Mouse (Mus musculus) kidney, postnatal 0 days (tissue): ENCODE data around the gene Atf5. TPM values are rescaled to one million over a fixed set of nuclear protein-coding genes. Genes with fewer than 3 reads are reported as not detected.

Experiments used
- ATAC-seq: fragments of 200-750 bp; cut with Nextera tagmentation; replicated peaks from 2 replicates; pipeline ENCODE4 v1.8.0; 2017; ENCODE audit warnings: low read depth, moderate number of reproducible peaks, moderate TSS enrichment, moderate library complexity; ENCODE audit not compliant: low FRiP score
- DNase-seq: peaks from one replicate; pipeline ENCODE4 v3.0.0-alpha.2; 2016; ENCODE audit warnings: low spot score
- H3K27ac ChIP-seq: fragments of 300-500 bp; sonication (generic); 2 replicates; pipeline ENCODE4 v1.5.1; 2014; ENCODE audit warnings: mild to moderate bottlenecking
- H3K27me3 ChIP-seq: fragments of 300-500 bp; sonication (generic); 2 replicates; pipeline ENCODE4 v1.6.1; 2014; ENCODE audit warnings: low read length, mixed read lengths; ENCODE audit not compliant: insufficient read depth
- H3K36me3 ChIP-seq: fragments of 300-500 bp; sonication (generic); 2 replicates; pipeline ENCODE4 v1.6.1; 2014; ENCODE audit warnings: low read length, mixed read lengths; ENCODE audit not compliant: insufficient read depth
- H3K4me1 ChIP-seq: fragments of 300-500 bp; sonication (generic); replicated peaks from 2 replicates; pipeline ENCODE4 v1.6.1; 2014; ENCODE audit warnings: antibody characterized with exemption, low read length, mixed read lengths; ENCODE audit not compliant: insufficient read depth
- H3K4me2 ChIP-seq: fragments of 300-500 bp; sonication (generic); 2 replicates; pipeline ENCODE4 v1.6.1; 2014; ENCODE audit warnings: mild to moderate bottlenecking, low read length, moderate library complexity, mixed read lengths
- H3K4me3 ChIP-seq: fragments of 300-500 bp; sonication (generic); replicated peaks from 2 replicates; pipeline ENCODE4 v1.5.1; 2014; ENCODE audit warnings: low read depth, low read length
- H3K9ac ChIP-seq: fragments of 300-500 bp; sonication (generic); 2 replicates; pipeline ENCODE4 v1.6.1; 2014; ENCODE audit warnings: low read depth, low read length
- H3K9me3 ChIP-seq: fragments of 300-500 bp; sonication (generic); replicated peaks from 2 replicates; pipeline ENCODE4 v1.6.1; 2016; ENCODE audit warnings: low read length, inconsistent platforms, mixed read lengths
- CTCF ChIP-seq: IDR thresholded peaks from 2 replicates; pipeline ENCODE4 v1.5.1; 2016; ENCODE audit warnings: antibody characterized with exemption, low read depth, mild to moderate bottlenecking, moderate library complexity
- WGBS: fragments of 180-500 bp; shearing (Covaris S2); extraction: QIAGEN DNeasy Blood & Tissue Kit; methylation state at CpG from one replicate; pipeline ENCODE4 v1.1.7; 2014; 5-methylcytosine and 5-hydroxymethylcytosine counted together
- polyA plus RNA-seq: library from polyadenylated mRNA; unstranded; fragments of >200 nt; fragmentation: Nextera tagmentation; extraction: Ambion mirVana; gene quantifications from 2 replicates; pipeline ENCODE4 v1.2.1, GENCODE M21; 2015

Atf5 gene
- polyA plus RNA-seq, 1 experiment from 2014 or later: 5.3 TPM

GRCm38 (mm10) chr7:44854356-44855031 is 38.0 kb upstream of the Atf5 start:
- ATAC-seq: peak; percentile 65
- H3K4me2 ChIP-seq: peak overlapping the region; percentile 90
- peaks cover 35% of the 10 kb centered on the region for H3K4me1 ChIP-seq
- DNase-seq: peak; percentile 93
- no peaks in the 10 kb centered on the region for H3K27me3 ChIP-seq
- H3K4me3 ChIP-seq: peak overlapping the region; percentile 47
- no peaks in the 10 kb centered on the region for H3K9me3 ChIP-seq
- no peaks in the 10 kb centered on the region for H3K36me3 ChIP-seq
- no peak for TF ChIP-seq CTCF
- H3K27ac ChIP-seq: peak overlapping the region; percentile 96
- WGBS: under 1% methylated on average over 45 of the region's 45 CpGs
- peak overlapping the region; percentile 54 for H3K9ac ChIP-seq

- no peak for ATAC-seq
- Histone ChIP-seq H3K9ac (peak overlapping the region; percentile 54), H3K4me2 (peak overlapping the region; percentile 90), H3K4me1 (peaks cover 35% of the 10 kb centered on the region), H3K27ac (peak overlapping the region; percentile 96), H3K36me3 (no peaks in the 10 kb centered on the region), H3K9me3 (no peaks in the 10 kb centered on the region), H3K27me3 (no peaks in the 10 kb centered on the region), H3K4me3 (peak overlapping the region; percentile 47)
- 21% methylated on average over 26 of the region's 26 CpGs for WGBS
- TF ChIP-seq CTCF: no peak
- DNase-seq: no peak
Observed at GRCm38 (mm10) chr7:44853596-44854355, 37.3 kb upstream of the Atf5 start.

DNA sequence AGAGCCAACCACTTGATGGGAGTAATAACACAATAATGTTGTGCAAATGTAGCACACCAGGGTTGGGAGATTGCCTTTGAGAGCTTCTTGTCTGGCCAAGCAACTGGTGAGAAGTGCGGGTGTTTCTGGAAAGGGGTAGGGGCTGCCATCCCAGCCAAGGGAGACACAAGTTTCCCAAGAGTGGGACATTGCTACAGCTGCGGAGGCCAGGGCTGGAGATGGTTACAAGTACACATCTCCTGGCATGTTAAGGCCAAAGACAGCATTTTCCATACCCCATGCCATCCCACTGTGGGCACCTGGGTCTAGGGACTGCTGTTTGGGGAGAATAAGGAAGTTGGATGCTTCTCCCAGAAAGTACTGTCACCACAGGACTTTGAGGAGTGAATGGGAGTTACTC is 36.6 kb upstream of the Atf5 start:
- H3K27ac ChIP-seq: no peak overlapping the region
- no peaks in the 10 kb centered on the region for H3K27me3 ChIP-seq
- no peak overlapping the region for H3K4me3 ChIP-seq
- 90% methylated on average over 2 of the region's 2 CpGs for WGBS
- no peak for DNase-seq
- H3K36me3 ChIP-seq: no peaks in the 10 kb centered on the region
- H3K4me2 ChIP-seq: no peak overlapping the region
- ATAC-seq: no peak
- TF ChIP-seq CTCF: no peak
- H3K9ac ChIP-seq: no peak overlapping the region
- peaks cover 35% of the 10 kb centered on the region for H3K4me1 ChIP-seq
- H3K9me3 ChIP-seq: no peaks in the 10 kb centered on the region

DNA sequence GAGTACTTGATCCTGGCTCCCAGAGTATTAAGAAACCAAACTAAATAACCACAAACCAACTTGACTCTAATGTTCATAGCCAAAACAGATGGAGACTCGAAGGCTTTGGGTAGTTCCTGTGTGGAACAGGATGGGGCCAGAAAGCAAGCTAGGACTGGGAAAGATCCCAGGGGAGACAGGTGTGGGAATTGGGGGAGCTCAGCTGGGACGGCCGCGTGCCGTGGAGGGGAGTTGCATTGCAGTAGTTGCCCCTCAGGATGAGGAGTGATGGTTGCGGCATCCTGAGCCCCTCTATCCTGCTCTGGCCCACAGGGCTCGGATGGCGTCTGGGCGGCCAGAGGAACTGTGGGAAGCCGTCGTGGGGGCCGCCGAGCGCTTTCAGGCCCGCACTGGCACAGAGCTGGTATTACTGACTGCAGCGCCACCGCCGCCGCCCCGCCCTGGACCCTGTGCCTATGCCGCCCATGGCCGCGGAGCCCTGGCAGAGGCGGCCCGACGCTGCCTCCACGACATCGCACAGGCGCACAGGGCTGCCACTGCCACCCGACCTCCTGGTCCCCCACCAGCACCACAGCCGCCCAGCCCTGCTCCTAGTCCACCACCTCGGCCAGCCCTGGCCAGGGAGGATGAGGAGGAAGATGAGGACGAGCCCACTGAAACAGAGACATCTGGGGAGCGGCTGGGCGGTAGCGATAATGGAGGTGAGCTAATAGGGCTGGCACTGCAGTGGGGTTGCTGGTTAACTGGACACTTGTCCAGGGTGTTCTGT is 36.0 kb upstream of the Atf5 start:
- H3K9me3 ChIP-seq: no peaks in the 10 kb centered on the region
- H3K36me3 ChIP-seq: no peaks in the 10 kb centered on the region
- no peak overlapping the region for H3K4me2 ChIP-seq
- peaks cover 29% of the 10 kb centered on the region for H3K4me1 ChIP-seq
- DNase-seq (no peak), ATAC-seq (no peak)
- 91% methylated on average over 33 of the region's 36 CpGs for WGBS
- TF ChIP-seq CTCF: no peak
- H3K27me3 ChIP-seq: no peaks in the 10 kb centered on the region
- no peak overlapping the region for H3K4me3 ChIP-seq
- H3K27ac ChIP-seq: no peak overlapping the region
- H3K9ac ChIP-seq: no peak overlapping the region

DNA sequence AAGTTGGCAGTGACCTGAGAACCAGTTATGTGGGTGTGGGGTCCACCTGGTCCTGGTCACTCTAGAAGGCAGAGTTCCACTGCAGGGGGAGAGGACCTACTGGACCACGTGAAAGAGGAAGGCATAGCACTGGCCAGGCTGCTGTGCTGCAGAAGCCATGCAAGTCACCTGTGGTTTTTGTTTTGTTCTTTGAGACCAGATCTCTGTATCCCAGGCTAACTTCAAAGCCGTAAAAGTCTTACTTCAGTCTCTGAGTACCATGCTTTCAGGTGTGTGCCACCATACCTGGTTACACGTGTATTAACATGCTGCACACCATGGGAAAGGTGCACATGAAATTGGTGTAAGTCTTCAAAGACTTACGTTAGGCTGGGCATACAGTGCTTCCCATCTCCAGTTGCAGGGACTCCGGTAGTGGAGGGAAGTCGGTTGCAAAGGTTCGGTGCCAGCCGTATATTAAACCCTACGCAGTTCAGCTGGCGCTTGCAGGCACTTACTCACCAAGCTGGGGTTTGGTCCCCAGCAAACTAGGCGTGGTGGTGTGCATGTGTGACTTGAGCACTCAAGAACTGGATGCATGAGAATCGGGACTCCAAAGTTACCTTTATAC is 35.3 kb upstream of the Atf5 start:
- H3K4me2 ChIP-seq: no peak overlapping the region
- H3K27ac ChIP-seq: no peak overlapping the region
- H3K36me3 ChIP-seq: 0 out of 2 replicates have a peak, but pooled peaks cover under 1% of the 10 kb centered on the region
- WGBS: 89% methylated on average over 12 of the region's 12 CpGs
- H3K9me3 ChIP-seq: no peaks in the 10 kb centered on the region
- ATAC-seq (no peak), DNase-seq (no peak)
- H3K9ac ChIP-seq: no peak overlapping the region
- peaks cover 28% of the 10 kb centered on the region for H3K4me1 ChIP-seq
- H3K4me3 ChIP-seq: no peak overlapping the region
- H3K27me3 ChIP-seq: no peaks in the 10 kb centered on the region
- no peak for TF ChIP-seq CTCF
